Mouse (Mus musculus) left cerebral cortex, adult 18-20 months (tissue): ENCODE measurements around the gene Smtn. TPM values are rescaled to one million over a fixed set of nuclear protein-coding genes. Genes with fewer than 3 reads are reported as not detected.

Experiments used
- DNase-seq, 2 experiments: peaks; one replicate each; pipeline ENCODE4 v3.0.0; 2021 to 2022; ENCODE audit warnings: low spot score in 2 of 2, mixed read lengths in 1 of 2
- total RNA-seq, 2 experiments: library from RNA; stranded (reverse); gene quantifications; 2 replicates each; pipeline ENCODE4 v1.2.3; 2021

Smtn gene
- total RNA-seq, 2 experiments from 2014 or later: 6.0 to 6.5 TPM

DNA sequence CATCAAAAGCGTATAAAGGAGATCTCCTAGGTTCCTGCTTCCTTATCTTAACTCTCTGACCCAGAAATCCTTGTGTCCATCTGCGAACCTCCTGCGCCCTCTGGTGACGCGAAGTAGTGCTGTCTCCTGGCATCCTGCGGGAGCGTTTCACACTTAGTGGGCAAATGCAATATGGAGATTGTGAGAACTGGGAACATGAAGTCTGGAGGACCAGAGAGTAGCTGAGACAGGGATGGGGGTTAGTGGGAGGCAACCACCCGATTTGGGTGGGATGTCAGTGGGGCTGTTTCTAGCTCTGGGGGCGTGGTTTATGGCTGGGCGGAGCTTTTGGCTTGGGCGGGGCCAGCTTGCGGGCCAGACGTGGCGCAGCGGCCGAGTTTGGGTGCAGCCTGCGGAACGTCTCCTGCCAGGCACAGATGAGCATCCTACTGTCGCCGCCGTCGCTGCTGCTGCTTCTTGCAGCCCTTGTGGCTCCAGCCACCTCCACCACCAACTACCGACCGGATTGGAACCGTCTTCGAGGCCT lies 25.8 kb downstream of the Smtn start, which contains the start of gene Selenom:
Selenom (plus strand) TSS at position 156 of the 526 bp plus-strand sequence.
- peak; percentile 89 to 95 for DNase-seq

DNA sequence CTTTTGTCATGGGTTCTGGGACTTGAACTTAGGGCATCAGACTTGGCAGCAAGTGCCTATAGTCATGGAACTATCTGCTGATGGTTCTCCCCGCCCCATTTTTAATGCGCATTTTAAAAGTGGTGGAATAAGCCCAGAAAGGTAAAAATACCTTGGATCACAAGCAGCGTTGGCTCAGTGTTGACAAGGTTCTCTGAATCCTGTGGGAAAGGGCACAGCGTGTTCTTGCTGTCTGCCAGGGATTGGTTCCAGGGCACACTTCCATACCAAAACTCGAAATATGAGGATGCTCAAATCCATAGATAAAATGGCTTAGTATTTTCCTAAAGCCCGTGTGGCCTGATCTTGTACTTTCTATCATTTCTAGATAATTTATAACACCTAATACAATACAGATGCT lies 27.1 kb downstream of the Smtn start:
- DNase-seq: no peak

DNA sequence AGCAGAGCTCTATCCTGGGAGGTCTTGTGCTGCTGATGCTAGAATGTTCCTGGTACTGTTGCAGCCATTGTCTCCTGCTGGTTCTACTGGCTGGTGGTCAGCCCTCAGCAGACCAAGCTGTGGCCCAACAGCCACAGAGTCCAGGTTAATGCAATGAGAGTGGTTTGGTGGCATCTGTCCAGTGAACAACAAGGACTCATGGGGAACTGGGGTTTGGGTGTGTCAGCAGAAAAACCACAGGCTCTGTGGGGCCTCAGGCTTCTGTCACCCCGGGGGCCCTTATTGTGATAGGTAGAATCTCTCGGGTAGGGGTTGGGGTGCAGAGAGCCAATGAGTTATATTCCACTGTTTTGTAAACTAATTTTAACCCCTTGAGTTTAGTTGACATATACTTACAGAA lies 30.1 kb downstream of the Smtn start:
- no peak for DNase-seq

DNA sequence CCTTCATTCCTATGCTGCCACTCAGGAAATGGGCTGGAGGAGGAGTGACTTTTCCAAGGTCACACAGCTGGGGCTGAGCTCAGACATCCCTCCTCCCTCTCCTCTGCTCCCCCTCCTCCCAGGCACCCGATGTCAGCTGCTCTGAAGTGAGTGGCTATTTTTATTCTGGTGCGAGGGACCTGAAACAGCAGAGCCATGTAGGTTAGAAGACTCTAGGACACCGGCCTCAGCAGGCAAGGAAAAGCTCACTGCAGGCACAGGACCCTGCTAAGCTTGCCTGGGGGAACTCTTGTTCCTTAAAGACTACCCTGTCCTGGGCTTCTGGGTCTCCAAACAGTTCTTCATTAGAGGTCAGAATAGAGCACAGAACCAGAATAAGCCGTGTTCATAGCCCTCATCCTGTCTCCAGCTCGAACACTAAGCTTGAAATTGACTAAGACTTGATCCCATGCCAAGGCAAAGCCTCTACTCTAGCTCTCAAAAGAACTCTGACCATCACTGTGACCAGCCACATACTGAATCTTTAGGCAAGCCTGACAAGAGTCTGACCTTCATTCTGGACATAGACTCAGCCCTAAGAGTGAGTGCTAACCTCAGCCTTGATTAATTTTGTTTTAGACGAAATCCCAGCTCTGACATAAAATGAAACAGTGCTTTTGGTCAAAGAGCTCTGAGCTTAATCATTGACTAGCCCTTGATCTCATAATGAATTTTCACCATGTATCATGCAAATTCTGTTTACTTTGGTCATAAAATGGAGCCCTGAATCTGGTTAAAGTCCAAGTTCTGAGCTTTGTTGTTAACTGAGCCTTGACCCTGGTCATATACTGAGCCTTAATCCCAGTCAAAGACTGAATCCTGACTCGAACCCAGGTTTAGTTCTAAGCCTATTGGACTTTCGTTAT lies 31.0 kb downstream of the Smtn start:
- DNase-seq: no peak

DNA sequence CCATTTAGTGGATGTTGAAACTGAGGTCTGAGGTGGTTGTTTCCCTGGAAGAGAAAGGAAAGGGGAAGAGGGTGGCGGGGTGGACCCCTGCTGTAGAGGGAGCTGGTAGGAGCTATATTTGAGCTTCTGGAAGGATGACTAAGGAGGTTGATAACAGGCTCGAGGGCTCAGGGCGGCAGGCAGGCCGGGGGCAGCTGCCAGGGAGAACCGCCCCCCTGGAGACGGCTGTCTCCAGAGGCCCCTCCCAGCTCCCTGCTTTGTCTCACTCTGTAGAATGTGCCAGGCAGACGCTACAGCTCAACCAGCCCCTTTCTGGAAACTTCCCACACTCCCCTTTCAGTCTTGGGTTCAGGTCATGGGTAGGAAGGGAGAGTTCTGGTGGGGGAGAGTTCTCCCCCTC lies 32.2 kb downstream of the Smtn start:
- no peak for DNase-seq

DNA sequence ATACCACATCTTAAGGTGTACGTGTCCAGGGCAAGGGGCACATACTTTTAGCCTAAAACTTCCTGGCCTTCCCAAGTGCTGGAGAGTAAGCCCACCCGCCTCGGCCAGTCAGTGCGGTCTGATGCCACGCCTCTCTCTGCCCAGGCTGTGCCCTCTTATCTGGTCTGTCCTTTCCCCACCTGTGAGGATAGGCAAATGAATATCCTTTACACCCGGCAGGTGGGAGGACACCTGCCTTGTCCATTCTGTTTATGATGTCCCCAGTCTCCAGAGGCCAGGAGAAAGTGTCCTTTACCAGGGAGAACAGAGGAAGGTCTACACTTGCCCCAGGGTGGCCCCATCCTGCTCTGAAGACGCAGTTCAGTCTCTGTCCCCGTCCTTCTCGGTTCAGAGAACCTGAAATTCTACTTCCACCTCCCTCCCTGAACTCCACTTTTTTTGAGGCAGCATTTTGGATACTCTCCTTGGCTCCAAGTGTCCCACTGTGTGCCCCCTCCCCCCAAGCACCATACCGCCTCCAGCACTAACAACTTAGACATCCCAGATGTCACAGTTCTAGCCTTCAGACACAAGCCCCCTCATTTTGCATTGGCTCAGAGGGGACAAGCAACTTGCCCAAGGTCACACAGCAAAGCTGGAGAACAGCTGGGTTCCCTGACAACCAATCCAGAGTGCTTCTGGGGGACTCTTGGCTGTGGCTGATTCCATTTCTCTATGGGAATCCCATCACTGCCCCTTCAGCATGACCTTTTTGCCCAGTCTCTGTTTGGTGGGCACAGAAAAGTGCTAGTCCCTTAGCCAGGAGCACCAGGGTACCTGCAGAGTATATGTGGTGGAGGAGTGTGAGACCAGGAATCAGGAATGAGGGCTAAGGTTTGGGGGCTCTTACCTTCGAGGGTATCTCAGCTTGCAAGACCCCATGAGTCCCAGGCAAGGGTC lies 36.4 kb downstream of the Smtn start:
- DNase-seq: no peak

DNA sequence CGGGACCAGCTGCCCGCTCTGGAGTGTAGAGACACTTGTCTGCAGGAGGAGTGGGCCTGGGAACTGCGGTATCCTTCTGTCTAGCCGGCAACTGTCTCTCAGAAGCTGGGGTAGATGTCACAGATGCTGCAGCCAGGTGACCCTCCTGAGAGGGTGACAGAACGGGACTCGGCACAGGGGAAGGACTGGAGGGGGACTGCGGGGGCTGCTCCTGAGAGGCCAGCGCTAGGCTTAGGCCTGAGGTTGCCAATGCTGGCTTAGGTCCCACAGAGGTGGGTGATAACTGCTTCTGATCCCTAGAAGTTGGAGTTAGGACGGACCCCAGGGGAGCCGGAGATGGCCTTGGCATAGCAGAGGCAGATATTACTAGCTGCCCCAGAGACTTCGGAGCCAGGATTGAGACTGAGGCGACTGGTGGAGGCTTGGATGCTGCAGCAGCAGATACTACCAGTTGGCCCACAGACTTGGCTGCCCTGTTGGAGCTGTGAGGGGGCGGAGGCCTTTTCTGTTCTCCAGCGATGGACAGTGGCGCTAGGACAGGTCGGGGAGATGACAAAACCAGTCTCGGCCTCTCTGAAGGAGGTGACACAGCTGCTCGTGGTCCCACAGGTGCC lies 37.8 kb downstream of the Smtn start:
- DNase-seq: no peak

DNA sequence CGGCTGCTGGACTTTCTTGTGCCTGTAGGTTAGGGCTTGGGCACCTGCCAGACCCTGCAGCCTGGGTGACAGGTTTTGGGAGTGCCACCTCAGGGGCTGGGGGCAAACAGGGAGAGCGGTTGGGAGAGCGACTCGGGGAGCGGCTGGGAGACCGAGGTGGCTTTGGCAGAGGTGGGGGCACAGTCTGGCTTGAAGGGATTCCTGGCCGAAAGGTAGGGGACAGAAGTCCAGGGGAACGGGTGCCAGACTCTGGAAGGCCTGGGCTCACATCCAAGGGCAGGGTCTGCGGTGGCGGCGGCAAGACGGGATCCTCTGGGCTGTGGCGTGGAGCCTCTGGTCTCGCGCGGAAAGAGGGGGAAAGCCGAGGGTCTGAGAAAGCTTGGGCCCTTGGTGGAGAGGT lies 38.4 kb downstream of the Smtn start:
- DNase-seq: no peak

DNA sequence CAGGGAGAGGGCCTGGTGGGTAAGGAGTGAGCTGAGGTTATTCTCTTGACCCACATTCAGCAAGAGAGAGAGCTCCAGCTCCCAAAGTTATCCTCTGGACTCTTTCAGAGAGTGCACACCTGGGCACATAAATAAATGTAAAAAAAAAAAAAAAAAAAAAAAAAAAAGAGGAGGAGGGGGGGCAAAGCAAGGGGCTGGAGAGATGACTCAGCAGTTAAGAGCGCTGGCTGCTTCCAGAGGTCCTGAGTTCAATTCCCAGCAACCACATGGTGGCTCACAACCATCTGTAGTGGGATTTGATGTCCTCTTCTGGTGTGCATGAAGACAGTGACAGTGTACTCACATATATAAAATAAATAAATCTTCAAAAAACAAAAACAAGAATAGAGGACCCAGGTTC lies 43.1 kb downstream of the Smtn start:
- no peak for DNase-seq

DNA sequence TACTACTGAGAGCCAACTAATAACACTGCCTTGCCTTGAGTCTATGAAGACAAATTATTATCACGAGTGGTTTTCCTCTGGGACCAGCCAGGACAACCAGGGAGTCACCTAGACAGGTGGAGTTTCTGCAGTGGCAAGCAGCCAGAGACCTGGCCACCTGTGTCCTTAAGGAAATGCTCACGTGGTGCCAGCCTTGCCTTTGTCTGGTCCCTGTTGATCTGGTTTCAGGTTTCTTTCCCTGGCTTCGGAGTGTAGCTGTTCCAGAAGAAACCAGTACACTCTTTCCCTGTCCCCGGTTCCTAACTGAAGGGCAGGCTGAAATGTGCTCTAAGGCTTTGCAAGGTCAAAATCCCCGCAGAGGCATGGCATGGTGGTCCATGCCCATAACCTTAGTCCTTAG lies 43.7 kb downstream of the Smtn start:
- DNase-seq: no peak

DNA sequence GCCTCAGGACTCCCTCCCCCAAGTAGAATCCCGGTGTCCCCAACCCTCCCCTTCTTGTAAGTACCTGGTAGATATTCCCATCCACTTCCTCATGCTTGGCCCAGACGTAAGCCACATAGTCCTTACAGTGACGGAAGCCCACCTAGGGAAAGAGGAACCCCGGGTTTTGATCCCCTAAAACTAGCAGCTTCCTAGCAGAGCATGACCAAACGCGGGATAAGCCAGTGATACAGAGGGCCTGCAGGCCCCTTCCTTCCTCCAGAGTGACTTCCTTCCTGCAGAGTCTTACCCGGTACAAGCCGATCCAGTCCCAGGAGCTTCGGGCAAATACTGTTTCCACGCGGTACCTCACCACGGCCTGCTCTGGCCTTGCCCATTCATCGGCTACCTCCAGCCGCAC lies 44.9 kb downstream of the Smtn start:
- DNase-seq: no peak

DNA sequence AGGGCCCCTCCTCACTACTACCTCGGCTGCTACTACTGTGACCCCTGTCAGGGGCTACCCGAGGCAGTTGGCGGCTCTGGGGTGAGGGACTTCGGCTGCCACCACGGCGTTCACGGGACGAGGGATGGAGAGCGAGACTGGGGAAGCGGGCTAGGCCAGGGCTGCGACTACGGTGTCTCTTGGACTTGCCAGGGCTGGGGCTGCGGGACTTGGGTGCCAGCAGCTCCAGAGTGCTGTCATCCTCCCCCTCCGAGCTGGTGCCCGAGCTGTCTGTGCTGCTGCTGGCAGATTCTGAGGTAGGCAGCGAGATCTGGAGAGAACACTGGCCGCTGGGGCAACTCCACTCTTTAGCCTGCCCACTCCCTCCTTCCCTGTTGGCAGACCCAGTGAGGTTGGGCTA lies 45.6 kb downstream of the Smtn start:
- DNase-seq: no peak

DNA sequence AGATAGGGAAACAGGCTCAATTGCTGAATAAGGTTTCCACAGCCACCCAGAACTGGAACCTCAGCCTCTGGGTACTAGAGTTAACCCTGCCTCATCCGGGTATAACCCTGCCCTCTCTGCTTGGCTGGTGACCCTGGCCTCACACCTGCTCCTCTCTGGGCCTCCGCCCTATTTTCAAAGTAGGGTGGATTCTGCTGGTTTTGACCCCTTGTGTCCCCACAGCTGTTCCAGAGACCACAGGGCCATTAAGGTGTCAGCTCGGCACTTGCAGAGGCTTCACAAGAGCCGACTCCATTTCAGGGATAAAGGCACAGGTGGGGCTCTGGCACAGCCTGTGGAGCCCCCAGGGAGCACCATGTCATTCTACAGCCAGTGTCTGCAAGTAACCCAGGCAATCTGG lies 47.7 kb downstream of the Smtn start:
- no peak for DNase-seq

DNA sequence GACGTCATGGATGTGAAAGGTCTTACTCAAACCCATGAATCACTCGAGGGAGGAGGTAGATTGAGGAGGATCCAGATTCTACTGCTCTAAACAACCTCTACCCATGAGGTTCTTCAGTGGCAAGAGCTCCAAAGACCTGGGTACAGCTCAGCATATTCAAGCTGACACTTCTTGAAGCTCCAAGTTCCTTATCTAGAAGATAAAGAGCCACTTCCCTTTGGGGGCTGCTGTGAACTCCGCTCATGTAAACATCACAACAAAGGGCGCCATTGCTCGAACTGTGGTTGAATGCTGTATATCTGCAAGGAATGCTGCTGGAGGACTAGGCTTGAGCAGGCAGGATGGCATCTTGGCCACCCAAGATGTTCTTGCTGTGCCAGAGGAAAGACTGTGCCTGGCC lies 51.4 kb downstream of the Smtn start:
- DNase-seq: no peak

DNA sequence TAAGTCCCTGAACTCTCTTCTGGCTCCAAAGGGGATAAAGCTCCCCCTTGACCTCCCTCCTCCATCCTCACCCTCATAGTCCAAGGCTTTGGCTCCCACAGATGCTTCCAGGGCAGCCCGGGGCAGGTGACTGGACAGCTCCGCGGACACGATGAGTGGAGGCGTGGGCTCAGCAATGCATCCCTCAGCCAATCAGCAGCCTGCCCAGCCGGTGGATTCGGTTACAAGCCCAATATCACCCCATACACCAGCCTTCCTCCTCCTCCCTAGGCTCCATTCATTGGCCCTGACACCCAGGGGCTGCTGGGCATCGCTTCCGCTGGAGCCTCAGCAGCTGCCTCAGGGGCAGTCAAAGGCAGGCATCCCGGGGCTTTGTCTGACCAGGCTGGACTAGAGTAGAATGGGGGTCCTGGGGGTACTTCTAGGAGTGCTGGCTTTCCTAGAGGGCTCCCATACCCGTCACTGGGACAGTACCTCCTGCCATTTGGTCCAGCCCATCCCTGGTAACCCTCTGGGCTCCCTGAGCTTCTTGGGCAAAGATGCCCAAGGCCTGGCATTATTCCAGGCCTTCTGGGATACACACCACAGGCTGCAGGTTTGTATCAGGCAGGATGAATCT lies 52.4 kb downstream of the Smtn start, which contains the start of gene Pla2g3:
Pla2g3 (plus strand) TSS at position 333 of the 619 bp plus-strand sequence.
- no peak for DNase-seq

DNA sequence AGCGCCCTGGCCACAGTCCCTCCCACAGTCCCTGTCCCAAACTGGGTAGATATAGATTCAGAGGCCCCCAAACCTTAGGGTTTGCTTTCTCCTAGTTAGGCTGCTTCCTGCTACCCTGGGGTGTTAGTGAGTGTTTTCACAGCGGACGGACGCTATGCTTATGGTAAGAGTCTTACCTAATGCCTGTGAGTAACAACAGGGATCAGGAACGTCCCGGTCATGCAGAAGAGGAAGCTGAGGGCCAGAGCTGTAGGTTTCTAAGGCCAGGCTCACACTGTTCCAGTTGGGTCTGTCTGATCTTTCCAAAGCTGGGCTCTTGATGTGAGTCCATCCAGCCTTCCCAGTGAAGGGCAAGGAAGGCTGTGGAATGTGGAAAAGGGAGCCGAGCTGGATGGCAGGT lies 54.1 kb downstream of the Smtn start:
- DNase-seq: no peak

DNA sequence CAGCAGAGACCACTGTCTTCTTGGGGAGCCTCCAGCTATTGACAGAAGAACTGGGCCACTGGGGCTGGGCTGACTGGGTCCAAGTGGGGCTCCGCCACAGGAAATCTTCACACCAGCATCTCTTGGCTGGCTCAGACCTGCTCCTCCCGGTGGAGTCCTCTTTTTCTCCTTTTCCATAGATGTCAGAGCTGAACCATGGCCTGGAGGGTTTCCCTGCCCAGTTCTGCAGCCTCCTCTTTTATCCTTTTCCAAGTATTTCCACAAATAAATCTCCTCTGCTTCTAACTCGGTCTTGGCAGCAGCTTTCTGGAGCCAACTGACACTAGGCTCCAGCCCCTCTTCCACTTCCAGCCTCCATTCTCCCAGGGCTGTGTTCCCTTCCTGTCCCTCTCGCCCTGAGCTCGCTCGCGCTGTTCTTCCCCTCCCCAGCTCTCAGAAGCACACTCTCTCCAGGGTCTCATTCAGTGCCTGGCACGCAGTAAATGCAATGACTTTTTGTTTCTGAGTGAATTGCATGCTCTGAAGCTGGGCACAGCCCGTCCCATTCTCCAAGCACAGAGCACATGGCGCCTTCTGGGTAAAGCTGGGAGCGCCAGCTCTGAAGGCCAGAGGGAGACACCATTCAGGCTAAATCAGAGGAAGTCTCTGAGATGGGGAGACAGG lies 56.3 kb downstream of the Smtn start:
- peak; percentile 47 to 48 for DNase-seq

DNA sequence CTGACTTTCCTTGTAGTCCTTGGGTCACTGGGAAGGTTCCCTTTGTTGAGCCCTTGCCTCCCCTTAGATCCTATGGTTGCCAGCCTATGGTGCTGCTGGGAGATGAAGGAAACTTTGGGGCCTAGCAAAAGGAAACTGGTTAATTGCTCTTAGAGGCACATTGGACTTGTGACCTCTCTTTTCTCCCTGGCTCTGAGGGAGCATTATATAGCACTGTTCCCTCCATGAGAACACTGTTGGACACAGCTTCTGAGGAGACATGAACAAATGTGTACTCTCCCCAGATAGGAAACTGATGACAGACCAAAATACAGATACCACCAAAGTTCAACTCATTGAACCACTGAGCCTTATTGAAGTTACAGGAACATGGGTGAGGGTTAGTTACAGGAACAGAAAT lies 64.9 kb downstream of the Smtn start:
- DNase-seq: no peak

DNA sequence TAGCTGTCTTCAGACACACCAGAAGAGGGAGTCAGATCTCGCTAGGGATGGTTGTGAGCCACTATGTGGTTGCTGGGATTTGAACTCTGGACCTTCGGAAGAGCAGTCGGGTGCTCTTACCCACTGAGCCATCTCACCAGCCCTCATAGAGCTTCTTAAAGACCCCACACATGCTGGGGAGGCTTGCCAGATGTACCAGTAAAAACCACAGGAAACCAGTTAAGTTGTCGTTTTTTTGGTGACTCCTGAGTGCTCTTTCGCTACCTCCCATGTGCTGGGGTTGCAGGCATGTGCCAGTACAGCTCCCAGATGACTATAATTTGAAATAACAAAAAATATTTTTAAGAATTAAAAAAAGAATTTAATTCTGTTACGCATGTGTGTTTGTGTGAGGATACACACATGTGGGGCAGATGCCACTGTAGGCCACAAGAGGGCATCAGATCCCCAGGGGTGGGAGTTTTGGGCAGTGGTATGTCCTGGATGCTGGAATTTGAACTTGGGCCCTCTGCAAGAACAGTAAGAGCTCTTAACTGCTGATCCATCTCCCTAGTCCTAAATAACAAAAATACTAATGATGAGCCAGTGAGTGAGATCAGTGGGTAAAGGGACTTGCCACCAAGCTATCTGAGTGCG lies 65.8 kb downstream of the Smtn start:
- no peak for DNase-seq

DNA sequence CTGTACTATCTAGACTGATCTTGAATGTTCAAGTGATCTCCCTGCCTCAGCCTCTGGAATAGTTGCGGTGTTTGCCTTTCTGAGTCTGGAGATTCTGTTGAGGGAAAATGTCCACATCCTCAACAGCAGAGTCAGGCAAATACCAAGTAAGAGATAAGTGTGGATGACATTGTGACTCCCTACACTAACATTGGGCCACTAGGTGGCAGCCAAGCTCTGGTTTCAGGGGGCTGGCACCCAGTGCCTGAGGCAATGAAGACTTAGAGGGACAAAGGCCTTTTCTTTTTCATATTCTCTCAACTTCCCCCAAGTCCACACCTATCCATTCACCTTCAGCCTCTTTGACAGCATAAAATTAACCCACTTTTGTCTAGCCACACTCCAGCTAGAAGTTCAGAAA lies 67.9 kb downstream of the Smtn start:
- DNase-seq: peak; percentile 87 to 92
